11 mouse cellular contexts compared by ENCODE assay signal in genomic region chr9:83434489-83434888, GRCm38 (mm10). TPM values are rescaled to one million over a fixed set of nuclear protein-coding genes. Genes with fewer than 3 reads are reported as not detected.
DNase-seq lines count a peak whose midpoint lies in the region; ATAC-seq and TF ChIP-seq lines count a peak whose summit lies in the region.
"Had no signal": no experiment of that assay in that cellular context is flagged by ENCODE, and none has a peak within 500 bp of the region (broad histone marks: within the 10 kb centered on the region; RNA-seq: fewer than 3 reads in every experiment).

No protein-coding gene starts in this region.

- H3K4me2 ChIP-seq in heart, embryonic 12.5 days = peak overlapping the region; percentile 36
- H3K4me2 ChIP-seq: embryonic facial prominence, embryonic 15.5 days; hindbrain, embryonic 14.5 days; liver, embryonic 13.5 days had no signal

- no peaks in the 10 kb centered on the region; the same call in 1 of the 2 replicates for H3K36me3 ChIP-seq in heart, embryonic 12.5 days
- peaks cover 18% of the 10 kb centered on the region for H3K36me3 ChIP-seq in midbrain, embryonic 10.5 days
- H3K36me3 ChIP-seq: embryonic facial prominence, embryonic 15.5 days; liver, embryonic 13.5 days had no signal

- DNase-seq in heart, adult 9 months (ENCODE audit: low spot score in 2 of 2) = no peak
- DNase-seq in Patski (ENCODE audit: low read depth, low spot score) = no peak
- DNase-seq in cerebellum, adult 9-10 months = peak; percentile 65
- no peak for DNase-seq in midbrain, embryonic 10.5 days (ENCODE audit: low spot score)
- no peak for DNase-seq in ovary, adult 18-20 months (ENCODE audit: low spot score)
- DNase-seq: liver, embryonic 13.5 days had no signal

- CTCF ChIA-PET in Patski (lab: Charles Lee) = no interaction called here

- in situ Hi-C loops in Patski (cut with MboI; ENCODE audit: low pct_unique_long_range_greater_than_20kb) = no loop called here

- no peak overlapping the region for H3K9ac ChIP-seq in heart, embryonic 12.5 days
- H3K9ac ChIP-seq: embryonic facial prominence, embryonic 15.5 days; hindbrain, embryonic 14.5 days; liver, embryonic 13.5 days had no signal

- no peaks in the 10 kb centered on the region for H3K27me3 ChIP-seq in heart, embryonic 12.5 days (replicated peaks)
- no peaks in the 10 kb centered on the region for H3K27me3 ChIP-seq in Patski
- no peaks in the 10 kb centered on the region for H3K27me3 ChIP-seq in midbrain, embryonic 10.5 days (ENCODE audit: low read depth, poor library complexity, severe bottlenecking)
- H3K27me3 ChIP-seq: embryonic facial prominence, embryonic 15.5 days; liver, embryonic 13.5 days had no signal

- 18% methylated on average over 4 of the region's 4 CpGs for WGBS in heart, embryonic 12.5 days
- WGBS in midbrain, embryonic 10.5 days = 59% methylated on average over 4 of the region's 4 CpGs

- H3K27ac ChIP-seq in heart, embryonic 12.5 days (ENCODE audit: poor library complexity, severe bottlenecking) = peak overlapping the region; percentile 83
- 0 out of 2 replicates have a peak overlapping the region, but pooled peaks have one; percentile 10 for H3K27ac ChIP-seq in midbrain, embryonic 10.5 days (replicated peaks)
- H3K27ac ChIP-seq: embryonic facial prominence, embryonic 15.5 days; hindbrain, embryonic 14.5 days; liver, embryonic 13.5 days had no signal

- POLR2A ChIA-PET in Patski (lab: Charles Lee) = no interaction called here

- no peaks in the 10 kb centered on the region for H3K9me3 ChIP-seq in heart, embryonic 12.5 days (replicated peaks)
- no peaks in the 10 kb centered on the region for H3K9me3 ChIP-seq in midbrain, embryonic 10.5 days (replicated peaks)
- H3K9me3 ChIP-seq: embryonic facial prominence, embryonic 15.5 days; liver, embryonic 13.5 days had no signal

- no peak for ATAC-seq in heart, embryonic 12.5 days (ENCODE audit: insufficient number of reproducible peaks, low FRiP score)
- ATAC-seq in Patski = peak; percentile 17
- ATAC-seq in megakaryocyte-erythroid progenitor cell, adult 5-6 weeks (replicated peaks; ENCODE audit: low FRiP score, low TSS enrichment, poor library complexity, severe bottlenecking) = no peak
- ATAC-seq in granulocyte monocyte progenitor cell, adult 5-6 weeks (replicated peaks; ENCODE audit: poor library complexity, severe bottlenecking) = no peak

- H3K4me3 ChIP-seq in heart, embryonic 12.5 days = no peak overlapping the region
- H3K4me3 ChIP-seq in midbrain, embryonic 10.5 days = no peak overlapping the region
- H3K4me3 ChIP-seq: embryonic facial prominence, embryonic 15.5 days; liver, embryonic 13.5 days had no signal

- peaks cover 27% of the 10 kb centered on the region for H3K4me1 ChIP-seq in heart, embryonic 12.5 days (replicated peaks)
- peaks cover 15% of the 10 kb centered on the region for H3K4me1 ChIP-seq in midbrain, embryonic 10.5 days
- H3K4me1 ChIP-seq: embryonic facial prominence, embryonic 15.5 days; liver, embryonic 13.5 days had no signal

- no peak for TF ChIP-seq CTCF in Patski (IDR thresholded peaks at IDR 0.05)

RNA-seq across cellular contexts. Expression of gene Lca5, which starts 6.4 kb away (rescaled TPM):
- 14.5 and 15.8 TPM in 2 replicates for polyA plus RNA-seq in heart, embryonic 12.5 days (2016; fragmentation: Nextera tagmentation; extraction: Ambion mirVana)
- 5.0 TPM for polyA plus RNA-seq in Patski (2021)
- polyA plus RNA-seq in midbrain, embryonic 10.5 days (2016; fragmentation: Nextera tagmentation; extraction: Ambion mirVana) = 19.9 and 20.2 TPM in 2 replicates
- 0.30 TPM in 1 of 2 replicates, not detected in the other for total RNA-seq in megakaryocyte-erythroid progenitor cell, adult 5-6 weeks (2014; fragmentation: Nextera tagmentation)
- total RNA-seq in megakaryocyte-erythroid progenitor cell, adult 5-6 weeks (2017) = 0.47 and 0.95 TPM in 2 replicates
- 6.3 TPM in 1 of 2 replicates, not detected in the other for total RNA-seq in granulocyte monocyte progenitor cell, adult 5-6 weeks (2014; fragmentation: Nextera tagmentation)
- 0.43 and 0.82 TPM in 2 replicates for total RNA-seq in granulocyte monocyte progenitor cell, adult 5-6 weeks (2017)
